Mouse (Mus musculus) hindbrain, embryonic 12.5 days (tissue): Measurements from ENCODE around the gene Pak1. TPM values are rescaled to one million over a fixed set of nuclear protein-coding genes. Genes with fewer than 3 reads are reported as not detected.

Experiments
- ATAC-seq: fragments of 200-750 bp; cut with Nextera tagmentation; 2 replicates; pipeline ENCODE4 v1.8.0; 2017; ENCODE audit warnings: moderate TSS enrichment; ENCODE audit not compliant: low FRiP score
- H3K27ac ChIP-seq: fragments of 300-500 bp; sonication (generic); 2 replicates; pipeline ENCODE4 v1.5.1; 2016; ENCODE audit warnings: mild to moderate bottlenecking
- H3K27me3 ChIP-seq: fragments of 300-500 bp; sonication (generic); 2 replicates; pipeline ENCODE4 v1.6.1; 2016; ENCODE audit warnings: mild to moderate bottlenecking
- H3K36me3 ChIP-seq: fragments of 300-500 bp; sonication (generic); 2 replicates; pipeline ENCODE4 v1.6.1; 2016; ENCODE audit warnings: mild to moderate bottlenecking
- H3K4me1 ChIP-seq: fragments of 300-500 bp; sonication (generic); 2 replicates; pipeline ENCODE4 v1.6.1; 2016
- H3K4me2 ChIP-seq: fragments of 300-500 bp; sonication (generic); replicated peaks from 2 replicates; pipeline ENCODE4 v1.6.1; 2016; ENCODE audit warnings: mild to moderate bottlenecking
- H3K4me3 ChIP-seq: fragments of 300-500 bp; sonication (generic); 2 replicates; pipeline ENCODE4 v1.5.1; 2016; ENCODE audit warnings: mild to moderate bottlenecking
- H3K9ac ChIP-seq: fragments of 300-500 bp; sonication (generic); 2 replicates; pipeline ENCODE4 v1.6.1; 2016; ENCODE audit warnings: mild to moderate bottlenecking, moderate library complexity
- H3K9me3 ChIP-seq: fragments of 300-500 bp; sonication (generic); replicated peaks from 2 replicates; pipeline ENCODE4 v1.6.1; 2016; ENCODE audit warnings: mild to moderate bottlenecking
- WGBS: fragments of 180-500 bp; shearing (Covaris S2); methylation state at CpG from one replicate; pipeline ENCODE4 v1.1.7; 2016; 5-methylcytosine and 5-hydroxymethylcytosine counted together
- polyA plus RNA-seq: library from polyadenylated mRNA; unstranded; fragments of >200 nt; fragmentation: Nextera tagmentation; extraction: Ambion mirVana; gene quantifications from 2 replicates; pipeline ENCODE4 v1.2.1, GENCODE M21; 2016

Gene Pak1
- polyA plus RNA-seq, 1 experiment from 2014 or later = 110 TPM

DNA sequence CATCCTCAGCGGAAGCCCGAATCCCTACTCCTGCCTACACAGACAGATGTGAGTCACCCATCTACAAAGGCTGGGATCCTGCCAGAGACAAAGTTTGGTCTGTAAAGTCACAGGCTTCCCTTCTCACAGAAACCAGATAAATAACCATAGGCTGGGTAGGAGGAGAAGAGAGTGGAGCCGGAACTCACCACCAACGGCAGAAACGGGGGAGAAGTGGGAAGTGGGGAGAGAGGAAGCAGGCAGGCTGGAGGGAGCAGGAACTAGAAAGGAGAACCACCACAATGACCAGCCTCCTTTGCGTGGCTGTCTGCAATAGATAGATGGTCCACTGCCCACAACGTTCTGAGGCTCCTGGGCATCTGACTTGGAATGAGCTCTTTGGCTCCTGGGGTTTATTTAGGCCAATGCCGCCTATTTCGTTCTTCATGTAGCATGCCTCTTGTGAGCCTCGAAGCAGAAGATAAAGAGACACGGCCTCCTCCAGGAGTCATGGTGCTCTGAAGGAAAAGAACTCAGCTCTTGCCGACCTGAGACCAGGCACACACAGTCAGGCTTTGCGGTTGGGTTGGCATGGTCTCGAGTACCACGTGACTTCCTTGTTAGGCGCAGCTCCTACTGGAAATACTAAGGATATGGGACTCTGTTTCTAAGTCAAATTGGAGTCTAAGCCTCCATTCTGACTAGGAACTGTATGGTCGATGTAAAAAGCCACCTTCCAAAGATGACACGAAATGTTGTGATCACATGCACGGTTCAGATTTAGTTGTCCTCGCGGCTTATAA lies 23.0 kb upstream of the Pak1 start:
- WGBS = 91% methylated on average over 21 of the region's 21 CpGs
- no peak for ATAC-seq

DNA sequence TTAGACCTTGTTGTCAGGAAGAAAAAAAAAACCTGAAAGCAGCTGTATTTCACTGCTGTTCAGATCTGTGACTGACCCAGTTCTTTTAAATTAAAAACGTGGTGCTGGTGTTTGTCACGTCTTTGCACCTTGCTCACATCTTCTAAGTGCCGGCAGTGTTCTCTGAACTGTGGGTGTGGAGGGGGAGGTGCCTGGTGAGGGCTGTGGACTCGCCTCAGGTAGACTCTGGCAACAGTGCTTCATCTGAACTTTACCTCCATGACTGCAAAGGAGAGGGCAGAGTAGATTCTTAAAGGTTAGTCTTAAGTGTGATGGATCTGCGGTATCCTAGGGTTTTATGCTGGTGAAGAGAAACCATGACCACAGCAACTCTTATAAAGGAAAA lies 22.4 kb upstream of the Pak1 start:
- Histone ChIP-seq H3K4me2 (no peak overlapping the region), H3K4me1 (no peaks in the 10 kb centered on the region), H3K27me3 (no peaks in the 10 kb centered on the region), H3K4me3 (no peak overlapping the region), H3K36me3 (no peaks in the 10 kb centered on the region), H3K9ac (no peak overlapping the region), H3K27ac (no peak overlapping the region), H3K9me3 (no peaks in the 10 kb centered on the region)
- WGBS = 83% methylated on average over 5 of the region's 5 CpGs
- ATAC-seq = no peak

More for the DNA sequence above, 23.0 kb upstream of the Pak1 start:
- Histone ChIP-seq H3K4me2 (no peak overlapping the region), H3K4me3 (no peak overlapping the region), H3K27me3 (no peaks in the 10 kb centered on the region), H3K4me1 (no peaks in the 10 kb centered on the region), H3K9ac (no peak overlapping the region), H3K27ac (no peak overlapping the region), H3K9me3 (no peaks in the 10 kb centered on the region), H3K36me3 (no peaks in the 10 kb centered on the region)

DNA sequence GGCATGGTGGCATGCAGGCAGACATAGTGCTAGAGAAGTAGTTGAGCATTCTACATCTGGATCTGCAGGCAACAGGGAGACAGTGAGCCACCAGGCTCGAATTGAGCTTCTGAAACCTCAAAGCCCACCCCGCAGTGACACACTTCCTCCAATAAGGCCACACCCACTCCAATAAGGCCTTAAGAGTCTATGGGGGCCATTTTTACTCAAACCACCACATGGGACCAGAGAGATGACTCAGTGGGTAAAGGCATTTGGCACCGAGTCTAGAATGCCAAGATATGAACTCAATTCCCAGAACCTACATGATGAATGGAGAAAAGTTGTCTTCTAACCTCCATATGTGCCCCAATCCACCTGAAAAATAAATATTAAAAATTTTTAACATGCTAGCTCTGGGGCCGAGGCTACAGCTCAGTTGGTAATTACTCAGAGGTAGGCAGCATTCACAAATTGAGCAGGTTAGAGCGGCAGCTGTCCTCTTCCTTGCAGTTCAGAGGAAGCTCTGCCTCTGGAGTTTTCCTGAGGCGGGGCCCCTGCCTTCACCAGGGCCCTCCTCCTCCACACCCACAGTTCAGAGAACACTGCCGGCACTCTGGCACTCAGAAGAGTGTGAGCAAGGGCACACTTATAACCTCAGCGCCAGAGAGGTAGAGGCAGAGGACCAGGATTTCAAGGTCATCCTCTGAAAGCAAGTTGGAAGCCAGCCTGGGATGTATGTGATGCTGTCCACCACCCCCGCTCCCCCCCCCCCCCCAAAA lies 21.8 kb upstream of the Pak1 start:
- no peak for ATAC-seq
- no peaks in the 10 kb centered on the region for H3K4me1 ChIP-seq

GRCm38 (mm10) chr7:97767841-97768240 lies 20.5 kb upstream of the Pak1 start:
- H3K27ac ChIP-seq = no peak overlapping the region
- WGBS = 80% methylated on average over 8 of the region's 8 CpGs
- H3K9me3 ChIP-seq = no peaks in the 10 kb centered on the region
- ATAC-seq = no peak
- no peaks in the 10 kb centered on the region for H3K27me3 ChIP-seq
- no peak overlapping the region for H3K4me3 ChIP-seq
- no peaks in the 10 kb centered on the region for H3K36me3 ChIP-seq
- no peak overlapping the region for H3K9ac ChIP-seq
- no peaks in the 10 kb centered on the region for H3K4me1 ChIP-seq
- no peak overlapping the region for H3K4me2 ChIP-seq

More for the DNA sequence above, 21.8 kb upstream of the Pak1 start:
- Histone ChIP-seq H3K27ac (no peak overlapping the region), H3K36me3 (no peaks in the 10 kb centered on the region), H3K4me3 (no peak overlapping the region), H3K4me2 (no peak overlapping the region), H3K9me3 (no peaks in the 10 kb centered on the region), H3K9ac (no peak overlapping the region), H3K27me3 (no peaks in the 10 kb centered on the region)
- WGBS = 84% methylated on average over 9 of the region's 9 CpGs

- H3K9me3 ChIP-seq = no peaks in the 10 kb centered on the region
- H3K4me3 ChIP-seq = no peak overlapping the region
- no peaks in the 10 kb centered on the region for H3K27me3 ChIP-seq
- 82% methylated on average over 4 of the region's 4 CpGs for WGBS
- H3K4me1 ChIP-seq = no peaks in the 10 kb centered on the region
- H3K9ac ChIP-seq = no peak overlapping the region
- H3K27ac ChIP-seq = no peak overlapping the region
- H3K4me2 ChIP-seq = no peak overlapping the region
- no peaks in the 10 kb centered on the region for H3K36me3 ChIP-seq
- ATAC-seq = no peak
Observed at GRCm38 (mm10) chr7:97769020-97769419, 19.3 kb upstream of the Pak1 start.

- Histone ChIP-seq H3K27ac (no peak overlapping the region), H3K27me3 (no peaks in the 10 kb centered on the region), H3K4me1 (no peaks in the 10 kb centered on the region), H3K9me3 (no peaks in the 10 kb centered on the region), H3K4me2 (no peak overlapping the region), H3K4me3 (no peak overlapping the region), H3K36me3 (no peaks in the 10 kb centered on the region), H3K9ac (no peak overlapping the region)
- ATAC-seq = no peak
- 90% methylated on average over 6 of the region's 6 CpGs for WGBS
Observed at GRCm38 (mm10) chr7:97770841-97771620, 17.3 kb upstream of the Pak1 start.

DNA sequence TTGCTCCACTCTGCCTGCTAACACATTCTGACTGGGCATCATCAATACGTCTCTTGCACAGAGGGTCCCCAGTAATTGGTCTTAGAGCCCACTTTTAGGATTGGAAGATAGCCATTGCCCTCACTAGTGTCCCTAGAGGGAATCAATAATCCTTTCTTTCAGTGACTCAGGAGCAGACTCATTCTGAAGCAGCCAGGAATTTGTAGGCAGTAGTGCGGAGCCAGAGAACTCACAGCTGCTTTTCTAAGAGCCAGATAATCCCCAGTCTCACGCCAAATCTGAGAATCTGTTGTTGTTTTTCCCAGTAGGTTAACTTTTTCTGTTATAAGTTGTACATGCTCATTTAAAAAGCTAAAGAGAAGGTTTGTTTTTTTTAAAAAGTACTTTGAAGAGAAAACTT lies 13.0 kb upstream of the Pak1 start:
- H3K9ac ChIP-seq = no peak overlapping the region
- 57% methylated on average over 3 of the region's 3 CpGs for WGBS
- ATAC-seq = no peak
- no peaks in the 10 kb centered on the region for H3K4me1 ChIP-seq
- H3K27me3 ChIP-seq = no peaks in the 10 kb centered on the region
- H3K4me3 ChIP-seq = no peak overlapping the region
- H3K36me3 ChIP-seq = no peaks in the 10 kb centered on the region
- no peaks in the 10 kb centered on the region for H3K9me3 ChIP-seq
- no peak overlapping the region for H3K4me2 ChIP-seq
- no peak overlapping the region for H3K27ac ChIP-seq

DNA sequence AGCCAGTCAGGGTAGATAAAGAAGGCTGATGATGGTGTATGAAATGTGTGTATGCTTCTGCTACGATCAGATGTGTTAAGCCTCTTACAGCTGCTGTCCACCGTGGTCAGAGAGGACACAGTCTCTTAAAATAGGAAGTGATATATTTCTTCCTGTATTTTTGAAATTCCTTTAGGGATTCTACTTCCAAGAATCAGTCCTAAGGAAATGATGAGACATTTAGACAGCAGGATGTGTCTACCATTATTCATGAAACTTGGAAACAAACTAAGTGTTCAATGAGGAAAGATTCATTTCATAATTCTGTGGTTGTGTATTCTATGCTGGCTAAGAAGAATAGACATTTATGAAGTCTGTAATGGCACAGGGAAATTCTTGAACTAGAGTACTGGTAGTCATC lies 12.4 kb upstream of the Pak1 start:
- Histone ChIP-seq H3K4me3 (no peak overlapping the region), H3K36me3 (no peaks in the 10 kb centered on the region), H3K4me1 (no peaks in the 10 kb centered on the region), H3K27me3 (no peaks in the 10 kb centered on the region), H3K27ac (no peak overlapping the region), H3K9me3 (no peaks in the 10 kb centered on the region), H3K9ac (no peak overlapping the region), H3K4me2 (no peak overlapping the region)
- 87% methylated on average over 2 of the region's 2 CpGs for WGBS
- no peak for ATAC-seq

DNA sequence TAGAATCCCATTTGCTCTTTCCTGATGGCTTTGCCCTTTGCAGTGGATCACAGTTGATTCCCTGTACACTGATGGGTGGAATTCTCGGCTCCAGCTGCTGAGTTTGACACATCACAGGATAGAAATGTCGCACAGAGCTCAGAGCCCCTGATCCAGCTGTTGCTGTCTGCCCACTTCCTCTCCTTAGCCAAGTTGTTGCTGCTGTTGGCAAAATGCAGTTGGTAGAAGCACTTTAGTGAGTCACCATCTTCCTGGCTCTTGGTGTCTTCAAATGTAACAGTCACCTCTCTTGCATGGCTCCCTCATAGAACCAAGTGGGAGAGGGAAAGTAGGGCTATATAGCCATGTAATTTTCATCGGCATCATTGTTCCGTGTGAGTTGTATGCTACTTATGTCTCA lies 11.2 kb upstream of the Pak1 start:
- no peaks in the 10 kb centered on the region for H3K9me3 ChIP-seq
- 89% methylated on average over 4 of the region's 4 CpGs for WGBS
- no peaks in the 10 kb centered on the region for H3K4me1 ChIP-seq
- H3K4me2 ChIP-seq = no peak overlapping the region
- no peaks in the 10 kb centered on the region for H3K27me3 ChIP-seq
- no peaks in the 10 kb centered on the region for H3K36me3 ChIP-seq
- H3K9ac ChIP-seq = no peak overlapping the region
- H3K27ac ChIP-seq = no peak overlapping the region
- H3K4me3 ChIP-seq = no peak overlapping the region
- no peak for ATAC-seq

DNA sequence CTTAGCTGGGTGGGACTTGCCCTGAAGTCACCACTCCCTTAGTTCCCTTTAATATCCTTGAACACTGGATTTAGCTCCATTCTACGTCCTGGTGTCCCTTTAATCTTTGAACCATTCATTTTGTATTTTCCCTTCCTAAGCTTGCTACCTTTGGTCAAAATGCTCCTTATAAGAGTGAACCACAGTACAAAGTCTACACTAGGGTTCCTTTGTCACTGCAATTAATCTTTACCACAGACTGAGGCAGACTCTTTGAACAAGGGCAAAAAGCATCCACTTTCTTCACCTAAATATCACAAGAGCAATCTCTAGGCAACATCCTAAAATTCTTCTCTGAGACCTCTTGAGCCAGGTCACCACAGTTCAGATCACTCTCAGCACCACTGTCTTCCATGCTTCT lies 8.1 kb upstream of the Pak1 start:
- Histone ChIP-seq H3K27me3 (no peaks in the 10 kb centered on the region), H3K36me3 (no peaks in the 10 kb centered on the region), H3K9me3 (no peaks in the 10 kb centered on the region), H3K4me3 (no peak overlapping the region), H3K4me2 (no peak overlapping the region), H3K9ac (no peak overlapping the region), H3K4me1 (no peaks in the 10 kb centered on the region), H3K27ac (no peak overlapping the region)
- WGBS = 82% methylated on average over 1 of the region's 1 CpGs
- ATAC-seq = no peak

- H3K27me3 ChIP-seq = peaks cover 5% of the 10 kb centered on the region; the same call in 1 of the 2 replicates
- no peaks in the 10 kb centered on the region for H3K4me1 ChIP-seq
- H3K9ac ChIP-seq = no peak overlapping the region
- ATAC-seq = no peak
- WGBS = 86% methylated on average over 1 of the region's 1 CpGs
- no peaks in the 10 kb centered on the region for H3K9me3 ChIP-seq
- H3K4me2 ChIP-seq = no peak overlapping the region
- H3K36me3 ChIP-seq = no peaks in the 10 kb centered on the region
- no peak overlapping the region for H3K4me3 ChIP-seq
- no peak overlapping the region for H3K27ac ChIP-seq
Observed at GRCm38 (mm10) chr7:97780815-97781214, 7.5 kb upstream of the Pak1 start.

DNA sequence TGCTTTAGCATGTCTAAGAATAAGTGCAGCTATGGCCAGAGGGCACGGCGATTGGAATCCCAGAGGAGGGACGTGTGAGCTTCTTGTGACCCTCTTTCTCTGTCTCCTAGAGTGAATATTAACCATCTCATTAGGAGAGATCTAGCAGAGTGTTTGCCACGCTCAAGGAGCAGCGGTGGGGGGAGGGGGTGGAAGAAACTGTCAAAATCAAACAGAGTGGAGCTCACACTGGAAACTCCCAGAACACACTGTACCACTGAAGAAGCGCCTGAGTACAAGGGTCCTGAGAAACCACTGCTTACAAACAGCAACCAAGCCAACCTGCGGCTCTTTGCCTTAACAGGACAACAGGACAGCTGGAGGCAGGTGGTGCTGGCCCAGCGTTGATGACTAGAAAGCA lies 6.8 kb upstream of the Pak1 start:
- H3K4me1 ChIP-seq = no peaks in the 10 kb centered on the region
- H3K27ac ChIP-seq = no peak overlapping the region
- no peak overlapping the region for H3K9ac ChIP-seq
- no peaks in the 10 kb centered on the region for H3K36me3 ChIP-seq
- peaks cover 6% of the 10 kb centered on the region; the same call in 1 of the 2 replicates for H3K27me3 ChIP-seq
- no peak for ATAC-seq
- 71% methylated on average over 8 of the region's 8 CpGs for WGBS
- H3K4me3 ChIP-seq = no peak overlapping the region
- H3K4me2 ChIP-seq = no peak overlapping the region
- no peaks in the 10 kb centered on the region for H3K9me3 ChIP-seq
